Mouse (Mus musculus): ENCODE results near the gene Anxa1. TPM values are rescaled to one million over a fixed set of nuclear protein-coding genes. Genes with fewer than 3 reads are reported as not detected.

The Anxa1 gene
- total RNA-seq, 4 experiments from 2014 or later: 16.5 to 29.2 (median 17.5) TPM

DNA sequence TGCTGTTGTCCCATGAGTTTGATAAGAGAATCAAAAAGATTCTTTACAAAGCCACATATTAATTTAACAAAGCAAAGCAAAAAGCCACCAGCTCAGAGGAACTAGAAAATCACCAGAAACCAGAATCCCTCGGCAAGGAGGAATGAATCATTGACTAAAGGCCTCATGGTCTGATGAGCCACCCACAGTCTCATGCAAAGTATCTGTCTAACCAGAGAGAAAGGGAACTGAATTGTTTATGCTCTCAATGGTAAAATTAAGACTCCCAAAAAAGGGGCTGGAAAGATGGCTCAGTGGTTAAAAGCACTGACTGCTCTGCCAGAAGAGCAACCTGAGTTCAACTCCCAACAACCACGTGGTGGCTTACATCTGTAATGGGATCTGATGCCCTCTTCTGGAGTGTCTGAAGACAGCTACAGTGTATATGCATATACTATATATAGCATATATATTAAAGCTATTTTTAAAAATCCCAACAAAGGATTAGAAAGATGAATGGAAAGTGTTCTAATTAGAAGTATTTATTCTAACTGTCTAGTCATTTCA, 9.5 kb downstream of the Anxa1 start:
- DNase-seq (ENCODE audit: low spot score): no peak

- DNase-seq (ENCODE audit: low spot score): no peak
These were observed 20.6 kb downstream of the Anxa1 start for GRCm38 (mm10) chr19:20370175-20370574.

GRCm38 (mm10) chr19:20366571-20366970, 24.2 kb downstream of the Anxa1 start:
- DNase-seq (ENCODE audit: low spot score): no peak

- no peak for DNase-seq (ENCODE audit: low spot score)
These were observed 24.7 kb downstream of the Anxa1 start for GRCm38 (mm10) chr19:20366010-20366409.

- DNase-seq (ENCODE audit: low spot score): no peak
These were observed 25.4 kb downstream of the Anxa1 start for GRCm38 (mm10) chr19:20365364-20365763.

GRCm38 (mm10) chr19:20364931-20365330, 25.8 kb downstream of the Anxa1 start:
- DNase-seq (ENCODE audit: low spot score): no peak

DNA sequence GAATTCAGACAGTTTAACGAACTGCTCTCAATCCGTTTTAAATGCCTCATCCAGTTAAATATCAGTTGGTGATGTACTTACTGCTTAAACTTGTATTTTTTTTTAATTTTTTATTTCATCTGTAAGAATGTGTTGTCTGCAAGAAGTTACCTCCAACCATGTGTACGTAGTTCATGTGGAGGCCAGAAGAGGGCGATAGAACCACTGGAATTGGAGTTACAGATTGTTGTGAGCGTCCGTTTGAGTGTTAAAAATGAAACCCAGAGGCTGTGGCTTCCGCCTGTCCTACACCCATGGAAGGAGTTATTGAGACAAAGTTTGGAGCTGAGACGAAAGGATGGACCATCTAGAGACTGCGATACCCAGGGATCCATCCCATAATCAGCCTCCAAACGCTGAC, 27.5 kb downstream of the Anxa1 start:
- DNase-seq (ENCODE audit: low spot score): no peak

DNA sequence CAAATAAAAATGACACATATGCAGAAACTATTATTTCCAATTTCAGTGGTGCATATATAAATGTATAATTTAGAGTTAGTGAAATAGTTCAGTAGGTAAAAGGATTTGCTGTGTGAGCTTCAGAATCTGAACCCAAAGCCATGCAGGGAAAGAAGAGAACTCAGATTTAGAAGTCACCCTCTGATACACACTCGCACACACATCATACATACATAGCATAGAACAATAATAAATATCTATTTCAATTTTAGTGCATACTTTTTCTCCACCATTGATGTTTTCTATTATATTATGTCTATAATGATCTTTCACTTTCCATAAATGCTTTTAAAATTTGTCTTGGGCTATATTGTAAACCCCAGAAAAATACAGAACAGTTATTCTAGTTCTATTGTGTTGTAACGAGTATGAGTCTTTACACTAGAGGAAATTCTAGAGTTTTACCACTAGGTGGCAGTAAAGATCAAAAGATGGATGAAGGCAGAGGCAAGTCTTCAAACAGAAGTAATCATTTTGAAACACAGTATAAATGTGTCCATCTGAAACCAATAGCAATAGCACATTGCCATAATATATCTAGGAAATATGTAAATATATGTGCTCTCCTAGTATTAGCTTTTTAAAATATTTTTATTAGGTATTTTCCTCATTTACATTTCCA, 28.7 kb downstream of the Anxa1 start:
- peak; percentile 23 for DNase-seq (ENCODE audit: low spot score)

DNA sequence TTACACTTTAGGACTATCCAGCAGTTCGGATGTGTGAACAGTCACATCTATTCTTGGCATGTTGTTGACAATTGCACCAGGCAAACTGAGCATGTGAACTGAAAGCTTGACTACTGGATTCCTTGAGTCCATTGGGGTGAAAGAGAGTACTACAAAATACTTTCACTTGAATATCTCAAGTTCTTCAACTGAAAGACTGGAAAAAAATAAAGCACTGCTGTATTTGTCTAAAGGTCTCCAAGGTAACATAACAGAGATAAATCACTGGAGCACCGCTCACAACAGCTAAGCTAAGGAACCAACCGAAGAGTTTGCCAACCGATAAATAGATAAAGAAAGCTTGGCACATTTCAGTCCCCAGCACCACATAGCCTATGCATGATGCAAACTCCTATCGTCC, 32.1 kb downstream of the Anxa1 start:
- no peak for DNase-seq (ENCODE audit: low spot score)

GRCm38 (mm10) chr19:20345317-20345917, 45.3 kb downstream of the Anxa1 start:
- peak; percentile 41 for DNase-seq (ENCODE audit: low spot score)

DNA sequence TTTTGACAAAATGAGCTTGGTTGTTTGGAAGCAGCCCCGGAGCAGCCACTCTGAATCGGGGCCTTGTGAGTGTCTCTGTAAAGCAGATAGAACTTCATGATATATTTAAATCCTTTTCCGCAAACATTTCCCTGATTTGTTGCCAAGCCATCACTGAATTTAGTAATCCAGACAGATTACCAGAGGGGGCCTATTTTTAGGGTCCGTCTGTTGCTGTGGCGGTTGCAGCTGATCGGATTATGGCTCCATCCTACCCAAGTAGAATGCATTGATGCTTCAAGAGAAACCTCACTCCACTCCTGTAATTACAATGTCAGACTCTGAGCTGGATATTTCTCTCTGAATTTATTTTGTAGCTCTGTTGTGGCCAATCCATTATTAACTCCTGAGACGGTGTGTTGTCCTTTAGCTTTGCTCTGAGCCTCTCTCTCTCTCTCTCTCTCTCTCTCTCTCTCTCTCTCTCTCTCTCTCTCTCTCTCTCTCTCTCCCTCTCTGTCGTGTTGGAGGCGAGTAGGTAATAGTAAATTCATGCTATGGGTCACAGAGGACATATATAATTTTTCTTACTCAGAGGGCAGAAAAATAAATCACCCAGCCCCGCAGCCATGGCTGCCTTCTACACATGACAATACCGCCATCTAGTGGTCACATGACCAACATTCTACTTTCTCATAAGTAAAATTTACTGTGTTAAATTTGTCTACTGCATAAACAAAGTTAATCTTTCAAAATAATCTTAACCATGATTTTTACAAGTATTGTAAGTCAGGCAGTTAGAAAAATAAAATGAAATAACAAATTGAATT, 46.0 kb downstream of the Anxa1 start:
- DNase-seq (ENCODE audit: low spot score): peak; percentile 20

GRCm38 (mm10) chr19:20344052-20344451, 46.7 kb downstream of the Anxa1 start:
- no peak for DNase-seq (ENCODE audit: low spot score)

Other genes with a start within 250 kb of the Anxa1 start
- 10 to 100 TPM; 13.8 to 26.4 (median 22.7) TPM for gene Aldh1a1, start 101.8 kb upstream of the Anxa1 start, total RNA-seq (2022)